Mouse (Mus musculus): ENCODE measurements at regions not wholly inside any gene's neighbourhood (a gene's known extent, or its start where the extent isn't known, plus 50 kb on each side); places are given as distances from the start of the nearest gene placed in this dataset.

DNA sequence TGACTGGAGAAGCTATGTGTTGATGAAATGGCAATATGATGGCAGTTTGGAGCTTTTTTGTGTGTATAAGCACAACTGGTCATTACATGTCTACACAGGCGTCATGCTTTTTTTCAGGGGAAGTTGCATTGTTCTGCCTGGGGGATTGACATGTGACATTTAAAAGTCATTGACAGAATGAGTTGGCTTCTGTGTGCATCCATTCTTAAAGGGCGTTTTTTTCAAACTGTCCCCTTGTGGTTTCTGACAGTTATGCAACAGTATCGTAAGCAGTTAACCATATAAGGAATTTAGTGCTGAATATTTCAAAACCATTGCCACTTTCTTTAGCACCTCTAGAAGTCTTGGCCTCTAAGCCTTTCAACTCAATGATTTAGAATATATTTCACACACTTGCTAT lies 607.1 kb upstream of the Got2 start:
- H3K9me3 ChIP-seq (ENCODE audit: low read length), result no peaks in the 10 kb centered on the region
- H3K27ac ChIP-seq, result no peak overlapping the region
- DNase-seq (ENCODE audit: low spot score) (no peak), ATAC-seq (no peak)
- H3K27me3 ChIP-seq (ENCODE audit: insufficient read depth, low read length), result no peaks in the 10 kb centered on the region
- no peak overlapping the region for H3K4me3 ChIP-seq (ENCODE audit: low read length)
- H3K4me1 ChIP-seq (ENCODE audit: insufficient read depth, low read length), result no peaks in the 10 kb centered on the region
- WGBS, result 81% methylated on average over 3 of the region's 3 CpGs
- no peaks in the 10 kb centered on the region for H3K36me3 ChIP-seq (ENCODE audit: insufficient read depth, low read length)
- H3K4me2 ChIP-seq (ENCODE audit: low read depth, low read length), result no peak overlapping the region
- no peak for TF ChIP-seq CTCF (IDR thresholded peaks at IDR 0.05; ENCODE audit: low read depth)
- H3K9ac ChIP-seq (replicated peaks; ENCODE audit: low read length), result no peak overlapping the region

GRCm38 (mm10) chr8:96489804-96490203 lies 601.5 kb upstream of the Got2 start:
- no peak overlapping the region for H3K9ac ChIP-seq (replicated peaks; ENCODE audit: low read length)
- H3K4me3 ChIP-seq (ENCODE audit: low read length), result no peak overlapping the region
- DNase-seq (ENCODE audit: low spot score), result no peak
- 74% methylated on average over 2 of the region's 2 CpGs for WGBS
- H3K36me3 ChIP-seq (ENCODE audit: insufficient read depth, low read length), result no peaks in the 10 kb centered on the region
- H3K9me3 ChIP-seq (ENCODE audit: low read length), result no peaks in the 10 kb centered on the region
- no peak for ATAC-seq
- no peaks in the 10 kb centered on the region for H3K27me3 ChIP-seq (ENCODE audit: insufficient read depth, low read length)
- no peak overlapping the region for H3K4me2 ChIP-seq (ENCODE audit: low read depth, low read length)
- TF ChIP-seq CTCF (IDR thresholded peaks at IDR 0.05; ENCODE audit: low read depth), result no peak
- H3K4me1 ChIP-seq (ENCODE audit: insufficient read depth, low read length), result no peaks in the 10 kb centered on the region
- no peak overlapping the region for H3K27ac ChIP-seq

DNA sequence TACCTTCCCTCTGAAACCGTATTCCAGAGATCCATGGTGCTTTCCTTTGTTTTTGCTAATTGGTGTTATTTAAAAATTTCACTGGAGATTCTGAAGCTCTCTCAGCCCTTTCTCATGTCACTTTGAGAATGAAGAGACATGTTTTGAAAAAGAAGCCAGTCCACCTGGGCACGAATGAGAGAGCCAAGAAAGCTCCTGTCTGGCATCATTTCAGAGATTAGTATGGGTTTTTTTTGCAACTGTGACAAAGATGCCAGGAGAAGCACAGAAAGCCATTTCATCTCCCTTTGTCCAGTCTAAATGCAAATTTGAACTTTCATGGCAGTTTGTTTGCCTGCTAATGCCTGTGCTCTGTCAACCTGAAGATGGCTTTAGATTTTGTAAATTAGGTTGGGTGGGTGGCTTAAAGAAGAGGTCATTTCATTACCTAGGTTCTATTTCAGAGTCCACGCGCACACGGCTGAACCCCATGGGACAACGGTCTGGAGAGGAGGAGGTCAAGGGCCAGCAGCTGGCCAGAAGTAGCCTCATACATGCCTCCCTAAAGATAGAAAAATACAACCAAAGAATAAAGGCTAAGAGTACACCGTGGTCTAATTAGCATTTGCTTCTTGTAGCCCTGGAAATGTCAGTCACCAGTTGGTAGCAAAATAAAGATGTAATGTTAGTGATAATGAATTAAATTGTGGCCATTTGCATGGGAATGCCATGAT lies 600.5 kb upstream of the Got2 start:
- no peak for DNase-seq (ENCODE audit: low spot score)
- Histone ChIP-seq H3K36me3 (ENCODE audit: insufficient read depth, low read length) (no peaks in the 10 kb centered on the region), H3K9me3 (ENCODE audit: low read length) (no peaks in the 10 kb centered on the region), H3K27ac (no peak overlapping the region), H3K4me2 (ENCODE audit: low read depth, low read length) (no peak overlapping the region), H3K4me1 (ENCODE audit: insufficient read depth, low read length) (no peaks in the 10 kb centered on the region), H3K27me3 (ENCODE audit: insufficient read depth, low read length) (no peaks in the 10 kb centered on the region), H3K9ac (replicated peaks; ENCODE audit: low read length) (no peak overlapping the region), H3K4me3 (ENCODE audit: low read length) (no peak overlapping the region)
- 47% methylated on average over 7 of the region's 7 CpGs for WGBS
- TF ChIP-seq CTCF (IDR thresholded peaks at IDR 0.05; ENCODE audit: low read depth), result no peak
- no peak for ATAC-seq

GRCm38 (mm10) chr8:96455915-96456314 lies 567.6 kb upstream of the Got2 start:
- Histone ChIP-seq H3K36me3 (ENCODE audit: insufficient read depth, low read length) (no peaks in the 10 kb centered on the region), H3K27me3 (ENCODE audit: insufficient read depth, low read length) (no peaks in the 10 kb centered on the region), H3K4me3 (ENCODE audit: low read length) (peak overlapping the region; percentile 6), H3K4me1 (ENCODE audit: insufficient read depth, low read length) (no peaks in the 10 kb centered on the region), H3K9ac (replicated peaks; ENCODE audit: low read length) (no peak overlapping the region), H3K9me3 (ENCODE audit: low read length) (no peaks in the 10 kb centered on the region), H3K27ac (no peak overlapping the region), H3K4me2 (ENCODE audit: low read depth, low read length) (peak overlapping the region; percentile 48)
- WGBS, result 26% methylated on average over 6 of the region's 6 CpGs
- TF ChIP-seq CTCF (IDR thresholded peaks at IDR 0.05; ENCODE audit: low read depth), result no peak
- ATAC-seq, result no peak
- peak; percentile 21 for DNase-seq (ENCODE audit: low spot score)

DNA sequence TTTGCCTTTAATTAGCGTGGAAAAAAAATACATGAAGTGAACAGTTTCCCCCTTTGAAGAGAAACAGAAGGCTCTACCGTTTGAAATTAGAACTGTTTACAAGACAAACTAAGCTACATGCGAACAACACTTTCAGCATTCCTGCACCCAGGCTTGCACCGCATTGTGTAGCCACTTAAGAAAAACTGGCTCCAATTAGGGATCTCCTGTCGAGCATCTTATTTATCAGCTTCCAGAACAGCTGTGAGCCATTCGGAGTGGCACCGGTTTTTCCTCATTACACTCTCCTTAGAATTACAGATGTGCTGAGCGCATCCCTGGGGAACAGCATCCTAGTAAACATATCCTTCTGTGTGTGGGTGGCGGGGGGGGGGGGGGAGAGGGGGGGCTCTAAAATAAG lies 567.0 kb upstream of the Got2 start:
- 0 out of 2 replicates have a peak, but pooled peaks have one; percentile 32 for ATAC-seq
- H3K4me3 ChIP-seq (ENCODE audit: low read length), result peak overlapping the region; percentile 6
- no peak overlapping the region for H3K27ac ChIP-seq
- H3K4me1 ChIP-seq (ENCODE audit: insufficient read depth, low read length), result no peaks in the 10 kb centered on the region
- H3K9ac ChIP-seq (replicated peaks; ENCODE audit: low read length), result no peak overlapping the region
- peak; percentile 54 for DNase-seq (ENCODE audit: low spot score)
- no peaks in the 10 kb centered on the region for H3K27me3 ChIP-seq (ENCODE audit: insufficient read depth, low read length)
- no peaks in the 10 kb centered on the region for H3K36me3 ChIP-seq (ENCODE audit: insufficient read depth, low read length)
- WGBS, result 14% methylated on average over 9 of the region's 9 CpGs
- H3K4me2 ChIP-seq (ENCODE audit: low read depth, low read length), result peak overlapping the region; percentile 48
- TF ChIP-seq CTCF (IDR thresholded peaks at IDR 0.05; ENCODE audit: low read depth), result no peak
- H3K9me3 ChIP-seq (ENCODE audit: low read length), result no peaks in the 10 kb centered on the region

DNA sequence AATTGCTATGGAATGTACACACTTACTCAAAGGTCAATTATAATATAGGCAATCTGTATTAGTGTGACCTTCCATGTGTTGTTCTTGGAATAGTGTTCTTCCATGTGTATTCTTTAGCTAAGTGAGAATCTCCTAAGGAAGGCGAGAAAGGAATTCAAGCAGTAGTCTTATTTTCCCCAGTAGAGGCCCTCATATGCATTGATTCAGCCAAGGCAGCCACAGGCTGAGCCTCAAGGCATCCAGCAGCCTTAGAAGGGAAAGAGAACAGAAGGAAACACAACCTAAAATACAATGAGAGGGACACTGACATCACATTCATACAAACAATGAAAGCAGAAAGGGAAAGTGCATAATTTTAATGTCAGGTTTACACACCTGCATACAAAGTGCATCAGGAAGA lies 541.4 kb upstream of the Got2 start:
- Histone ChIP-seq H3K4me2 (ENCODE audit: low read depth, low read length) (no peak overlapping the region), H3K9me3 (ENCODE audit: low read length) (no peaks in the 10 kb centered on the region), H3K4me1 (ENCODE audit: insufficient read depth, low read length) (no peaks in the 10 kb centered on the region), H3K9ac (replicated peaks; ENCODE audit: low read length) (no peak overlapping the region), H3K4me3 (ENCODE audit: low read length) (no peak overlapping the region), H3K27ac (no peak overlapping the region), H3K27me3 (ENCODE audit: insufficient read depth, low read length) (no peaks in the 10 kb centered on the region), H3K36me3 (ENCODE audit: insufficient read depth, low read length) (no peaks in the 10 kb centered on the region)
- WGBS, result 54% methylated on average over 1 of the region's 1 CpGs
- DNase-seq (ENCODE audit: low spot score) (peak; percentile 63), ATAC-seq (no peak)
- peak; percentile 59 for TF ChIP-seq CTCF (IDR thresholded peaks at IDR 0.05; ENCODE audit: low read depth)

- DNase-seq (ENCODE audit: low spot score) (peak; percentile 64), ATAC-seq (no peak)
- Histone ChIP-seq H3K9me3 (ENCODE audit: low read length) (no peaks in the 10 kb centered on the region), H3K27ac (no peak overlapping the region), H3K4me2 (ENCODE audit: low read depth, low read length) (no peak overlapping the region), H3K36me3 (ENCODE audit: insufficient read depth, low read length) (no peaks in the 10 kb centered on the region), H3K4me3 (ENCODE audit: low read length) (no peak overlapping the region), H3K27me3 (ENCODE audit: insufficient read depth, low read length) (no peaks in the 10 kb centered on the region), H3K4me1 (ENCODE audit: insufficient read depth, low read length) (no peaks in the 10 kb centered on the region), H3K9ac (replicated peaks; ENCODE audit: low read length) (no peak overlapping the region)
- peak; percentile 62 for TF ChIP-seq CTCF (IDR thresholded peaks at IDR 0.05; ENCODE audit: low read depth)
- WGBS, result 43% methylated on average over 1 of the region's 1 CpGs
Measured at GRCm38 (mm10) chr8:96426900-96427299, 538.6 kb upstream of the Got2 start.
